Mouse (Mus musculus) liver, embryonic 15.5 days (tissue): ENCODE measurements at regions not wholly inside any gene's neighbourhood (a gene's known extent, or its start where the extent isn't known, plus 50 kb on each side); places are given as distances from the start of the nearest gene placed in this dataset.

ENCODE experiments used
- ATAC-seq: fragments of 200-750 bp; cut with Nextera tagmentation; 2 replicates; pipeline ENCODE4 v1.8.0; 2017; ENCODE audit warnings: moderate number of reproducible peaks, mild to moderate bottlenecking, moderate library complexity; ENCODE audit not compliant: insufficient read depth
- H3K27ac ChIP-seq: fragments of 300-500 bp; sonication (generic); replicated peaks from 2 replicates; pipeline ENCODE4 v1.5.1; 2015; ENCODE audit warnings: mild to moderate bottlenecking, inconsistent platforms
- H3K27me3 ChIP-seq: fragments of 300-500 bp; sonication (generic); 2 replicates; pipeline ENCODE4 v1.6.1; 2015; ENCODE audit warnings: mild to moderate bottlenecking, inconsistent platforms
- H3K36me3 ChIP-seq: fragments of 300-500 bp; sonication (generic); replicated peaks from 2 replicates; pipeline ENCODE4 v1.6.1; 2015; ENCODE audit warnings: moderate library complexity, mild to moderate bottlenecking, inconsistent platforms
- H3K4me1 ChIP-seq: fragments of 300-500 bp; sonication (generic); replicated peaks from 2 replicates; pipeline ENCODE4 v1.6.1; 2015; ENCODE audit warnings: inconsistent platforms
- H3K4me2 ChIP-seq: fragments of 300-500 bp; sonication (generic); 2 replicates; pipeline ENCODE4 v1.6.1; 2015; ENCODE audit warnings: moderate library complexity, mild to moderate bottlenecking, inconsistent platforms
- H3K4me3 ChIP-seq: fragments of 300-500 bp; sonication (generic); replicated peaks from 2 replicates; pipeline ENCODE4 v1.5.1; 2015; ENCODE audit warnings: mild to moderate bottlenecking, inconsistent platforms
- H3K9ac ChIP-seq: fragments of 300-500 bp; sonication (generic); 2 replicates; pipeline ENCODE4 v1.6.1; 2015; ENCODE audit warnings: moderate library complexity, mild to moderate bottlenecking, inconsistent platforms
- H3K9me3 ChIP-seq: fragments of 300-500 bp; sonication (generic); replicated peaks from 2 replicates; pipeline ENCODE4 v1.6.1; 2016; ENCODE audit warnings: inconsistent platforms
- WGBS: fragments of 180-500 bp; shearing (Covaris S2); methylation state at CpG from one replicate; pipeline ENCODE4 v1.1.7; 2015; ENCODE audit warnings: mixed read lengths; ENCODE audit not compliant: insufficient replicate concordance; 5-methylcytosine and 5-hydroxymethylcytosine counted together

- no peak for ATAC-seq
- H3K4me2 ChIP-seq, result no peak overlapping the region
- H3K4me1 ChIP-seq, result peaks cover 42% of the 10 kb centered on the region
- 65% methylated on average over 7 of the region's 7 CpGs for WGBS
- no peaks in the 10 kb centered on the region for H3K9me3 ChIP-seq
- H3K27me3 ChIP-seq, result peaks cover 5% of the 10 kb centered on the region; the same call in 1 of the 2 replicates
- H3K36me3 ChIP-seq, result no peaks in the 10 kb centered on the region
- no peak overlapping the region for H3K27ac ChIP-seq
- H3K9ac ChIP-seq, result no peak overlapping the region
- H3K4me3 ChIP-seq, result no peak overlapping the region
These were observed 963.1 kb downstream of the 4930447A16Rik start for GRCm38 (mm10) chr15:38388436-38388835.

- 78% methylated on average over 12 of the region's 12 CpGs for WGBS
- H3K4me3 ChIP-seq, result no peak overlapping the region
- peaks cover 24% of the 10 kb centered on the region for H3K4me1 ChIP-seq
- H3K4me2 ChIP-seq, result no peak overlapping the region
- H3K36me3 ChIP-seq, result no peaks in the 10 kb centered on the region
- no peak for ATAC-seq
- H3K27ac ChIP-seq, result no peak overlapping the region
- no peaks in the 10 kb centered on the region for H3K9me3 ChIP-seq
- no peaks in the 10 kb centered on the region; the same call in 1 of the 2 replicates for H3K27me3 ChIP-seq
- H3K9ac ChIP-seq, result no peak overlapping the region
These were observed 965.1 kb downstream of the 4930447A16Rik start for GRCm38 (mm10) chr15:38390450-38390849.

GRCm38 (mm10) chr15:38391420-38391819 lies 966.1 kb downstream of the 4930447A16Rik start:
- Histone ChIP-seq H3K4me3 (no peak overlapping the region), H3K27ac (no peak overlapping the region), H3K4me1 (peaks cover 15% of the 10 kb centered on the region), H3K4me2 (no peak overlapping the region), H3K36me3 (no peaks in the 10 kb centered on the region), H3K9ac (no peak overlapping the region), H3K9me3 (no peaks in the 10 kb centered on the region), H3K27me3 (no peaks in the 10 kb centered on the region; the same call in 1 of the 2 replicates)
- WGBS, result 53% methylated on average over 6 of the region's 6 CpGs
- ATAC-seq, result peak; percentile 49

GRCm38 (mm10) chr15:38391860-38392259 lies 966.5 kb downstream of the 4930447A16Rik start:
- Histone ChIP-seq H3K27ac (no peak overlapping the region), H3K9me3 (no peaks in the 10 kb centered on the region), H3K27me3 (no peaks in the 10 kb centered on the region; the same call in 1 of the 2 replicates), H3K4me2 (no peak overlapping the region), H3K4me1 (peaks cover 15% of the 10 kb centered on the region), H3K9ac (no peak overlapping the region), H3K36me3 (no peaks in the 10 kb centered on the region), H3K4me3 (no peak overlapping the region)
- peak; percentile 69 for ATAC-seq
- 27% methylated on average over 4 of the region's 4 CpGs for WGBS

GRCm38 (mm10) chr15:38392441-38393149 lies 967.2 kb downstream of the 4930447A16Rik start:
- no peak overlapping the region for H3K9ac ChIP-seq
- no peaks in the 10 kb centered on the region for H3K9me3 ChIP-seq
- no peaks in the 10 kb centered on the region; the same call in 1 of the 2 replicates for H3K27me3 ChIP-seq
- WGBS, result 60% methylated on average over 5 of the region's 5 CpGs
- H3K36me3 ChIP-seq, result no peaks in the 10 kb centered on the region
- peaks cover 15% of the 10 kb centered on the region for H3K4me1 ChIP-seq
- H3K4me3 ChIP-seq, result no peak overlapping the region
- H3K27ac ChIP-seq, result no peak overlapping the region
- no peak overlapping the region for H3K4me2 ChIP-seq
- ATAC-seq, result no peak

GRCm38 (mm10) chr15:38398852-38399251 lies 973.5 kb downstream of the 4930447A16Rik start:
- Histone ChIP-seq H3K9ac (no peak overlapping the region), H3K9me3 (no peaks in the 10 kb centered on the region), H3K36me3 (no peaks in the 10 kb centered on the region), H3K27ac (no peak overlapping the region), H3K4me2 (no peak overlapping the region), H3K4me3 (no peak overlapping the region), H3K4me1 (peaks cover 7% of the 10 kb centered on the region), H3K27me3 (no peaks in the 10 kb centered on the region)
- 71% methylated on average over 4 of the region's 4 CpGs for WGBS
- no peak for ATAC-seq

GRCm38 (mm10) chr15:38402762-38403161 lies 977.4 kb downstream of the 4930447A16Rik start:
- no peaks in the 10 kb centered on the region for H3K27me3 ChIP-seq
- H3K9me3 ChIP-seq, result no peaks in the 10 kb centered on the region
- WGBS, result 24% methylated on average over 1 of the region's 1 CpGs
- H3K4me2 ChIP-seq, result no peak overlapping the region
- no peak overlapping the region for H3K9ac ChIP-seq
- ATAC-seq, result no peak
- no peaks in the 10 kb centered on the region for H3K36me3 ChIP-seq
- no peak overlapping the region for H3K27ac ChIP-seq
- no peak overlapping the region for H3K4me3 ChIP-seq
- peaks cover 40% of the 10 kb centered on the region for H3K4me1 ChIP-seq

- no peaks in the 10 kb centered on the region for H3K36me3 ChIP-seq
- no peak overlapping the region for H3K9ac ChIP-seq
- no peak overlapping the region for H3K4me2 ChIP-seq
- WGBS, result 19% methylated on average over 6 of the region's 6 CpGs
- ATAC-seq, result no peak
- H3K4me1 ChIP-seq, result peaks cover 40% of the 10 kb centered on the region
- H3K9me3 ChIP-seq, result no peaks in the 10 kb centered on the region
- no peaks in the 10 kb centered on the region for H3K27me3 ChIP-seq
- H3K27ac ChIP-seq, result no peak overlapping the region
- H3K4me3 ChIP-seq, result no peak overlapping the region
These were observed 978.5 kb downstream of the 4930447A16Rik start for GRCm38 (mm10) chr15:38403760-38404375.

GRCm38 (mm10) chr15:38406114-38406960 lies 981.0 kb downstream of the 4930447A16Rik start:
- Histone ChIP-seq H3K36me3 (no peaks in the 10 kb centered on the region), H3K9me3 (no peaks in the 10 kb centered on the region), H3K27ac (0 out of 2 replicates have a peak overlapping the region, but pooled peaks have one; percentile 29), H3K9ac (no peak overlapping the region), H3K4me2 (no peak overlapping the region; the same call in 1 of the 2 replicates), H3K4me3 (no peak overlapping the region), H3K27me3 (no peaks in the 10 kb centered on the region), H3K4me1 (peaks cover 40% of the 10 kb centered on the region)
- WGBS, result 20% methylated on average over 13 of the region's 13 CpGs
- peak; percentile 41; the same call in 1 of the 2 replicates for ATAC-seq

- Histone ChIP-seq H3K27ac (no peak overlapping the region), H3K4me3 (no peak overlapping the region), H3K4me1 (peaks cover 40% of the 10 kb centered on the region), H3K4me2 (no peak overlapping the region), H3K9me3 (no peaks in the 10 kb centered on the region), H3K9ac (no peak overlapping the region), H3K36me3 (no peaks in the 10 kb centered on the region), H3K27me3 (no peaks in the 10 kb centered on the region)
- no peak for ATAC-seq
- WGBS, result 72% methylated on average over 5 of the region's 5 CpGs
These were observed 982.1 kb downstream of the 4930447A16Rik start for GRCm38 (mm10) chr15:38407476-38407875.

GRCm38 (mm10) chr15:38409168-38409567 lies 983.8 kb downstream of the 4930447A16Rik start:
- Histone ChIP-seq H3K4me2 (no peak overlapping the region), H3K9me3 (no peaks in the 10 kb centered on the region), H3K27me3 (no peaks in the 10 kb centered on the region), H3K9ac (no peak overlapping the region), H3K4me1 (peaks cover 31% of the 10 kb centered on the region), H3K27ac (no peak overlapping the region), H3K4me3 (no peak overlapping the region), H3K36me3 (no peaks in the 10 kb centered on the region)
- 57% methylated on average over 4 of the region's 4 CpGs for WGBS
- no peak for ATAC-seq
